Mouse (Mus musculus): ENCODE data around the gene Ctbs. TPM values are rescaled to one million over a fixed set of nuclear protein-coding genes. Genes with fewer than 3 reads are reported as not detected.

Ctbs gene
- polyA plus RNA-seq, 1 experiment from 2014 or later: 8.4 TPM

Other genes starting within 250 kb of the Ctbs start
- 0.43 and 0.52 TPM in 2 replicates for gene Lpar3, start 228.8 kb upstream of the Ctbs start, polyA plus RNA-seq (2014; fragmentation: Nextera tagmentation; extraction: Ambion mirVana)
- gene Ssx2ip, start 45.2 kb upstream of the Ctbs start, polyA plus RNA-seq (2014; fragmentation: Nextera tagmentation; extraction: Ambion mirVana): 109 and 130 TPM in 2 replicates
- 3.6 and 4.6 TPM in 2 replicates for gene Spata1, start 50.0 kb downstream of the Ctbs start, polyA plus RNA-seq (2014; fragmentation: Nextera tagmentation; extraction: Ambion mirVana)
- gene Gng5, start 50.0 kb downstream of the Ctbs start, polyA plus RNA-seq (2014; fragmentation: Nextera tagmentation; extraction: Ambion mirVana): 936 and 987 TPM in 2 replicates
- 74.7 and 77.6 TPM in 2 replicates for gene Rpf1, start 71.6 kb downstream of the Ctbs start, polyA plus RNA-seq (2014; fragmentation: Nextera tagmentation; extraction: Ambion mirVana)
- gene Uox, start 120.6 kb downstream of the Ctbs start, polyA plus RNA-seq (2014; fragmentation: Nextera tagmentation; extraction: Ambion mirVana): 0.34 and 0.55 TPM in 2 replicates
- gene Dnase2b, start 165.8 kb downstream of the Ctbs start, polyA plus RNA-seq (2014; fragmentation: Nextera tagmentation; extraction: Ambion mirVana): 0.09 and 0.11 TPM in 2 replicates
- not detected in 2 replicates for gene 4930503B20Rik, start 201.5 kb downstream of the Ctbs start, polyA plus RNA-seq (2014; fragmentation: Nextera tagmentation; extraction: Ambion mirVana)
- gene Samd13, start 235.8 kb downstream of the Ctbs start, polyA plus RNA-seq (2014; fragmentation: Nextera tagmentation; extraction: Ambion mirVana): 0.47 and 0.73 TPM in 2 replicates

Data from liver, embryonic 11.5 days (tissue).